Mouse (Mus musculus) monocyte, adult 2 months (primary cell): Measurements from ENCODE around the gene Nanos3.
A peak's percentile ranks its signal among the peaks of the same experiment; 100 is the strongest.

ENCODE experiments used
- DNase-seq, 2 experiments: peaks; one replicate each; pipeline ENCODE4 v3.0.0; 2022; ENCODE audit warnings: low spot score in 2 of 2, low read depth in 1 of 2

Gene Nanos3

DNA sequence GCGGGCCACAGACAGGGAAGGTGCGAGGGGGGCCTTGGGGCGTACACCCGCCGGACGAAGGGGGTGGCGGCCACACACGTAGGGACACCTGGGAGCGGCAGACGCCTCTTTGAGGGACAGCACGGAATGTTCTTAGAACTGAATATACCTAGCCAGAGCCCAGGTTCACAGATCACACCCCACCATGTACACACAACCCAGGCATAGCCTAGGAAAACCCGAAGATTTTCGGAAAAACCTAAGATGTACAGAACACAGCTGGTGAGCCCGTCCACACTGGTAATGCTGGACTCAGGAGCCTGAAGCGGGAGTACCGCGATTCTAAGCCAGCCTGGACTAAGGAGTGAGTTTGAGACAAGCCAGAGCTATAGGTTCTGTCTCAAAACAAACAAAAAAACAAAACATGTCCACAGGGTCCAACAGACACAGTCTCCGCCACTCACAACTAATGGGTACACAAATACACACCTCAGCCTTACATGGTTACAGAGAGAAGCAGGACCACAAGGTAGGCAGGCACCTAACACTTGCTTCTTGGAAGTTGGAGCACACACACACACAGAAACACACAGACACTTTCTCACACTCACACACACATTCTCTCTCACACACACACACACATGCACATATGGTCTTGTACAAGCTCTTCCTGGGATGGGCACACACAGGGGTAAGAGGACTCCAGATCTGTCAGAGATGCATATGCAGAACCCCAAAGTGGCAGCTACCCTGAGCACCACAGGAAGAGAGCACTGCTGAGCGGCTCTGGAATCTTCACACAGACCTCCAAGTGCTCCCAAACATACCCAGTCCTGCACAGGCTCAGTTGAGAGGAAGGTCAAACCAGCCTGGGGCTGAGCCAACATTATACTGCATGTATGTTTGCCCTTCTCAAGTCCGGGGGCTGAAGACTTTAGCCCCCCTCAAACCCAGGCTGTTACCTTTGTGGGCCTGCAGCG is 653 bp downstream of the Nanos3 start:
- no peak for DNase-seq

DNA sequence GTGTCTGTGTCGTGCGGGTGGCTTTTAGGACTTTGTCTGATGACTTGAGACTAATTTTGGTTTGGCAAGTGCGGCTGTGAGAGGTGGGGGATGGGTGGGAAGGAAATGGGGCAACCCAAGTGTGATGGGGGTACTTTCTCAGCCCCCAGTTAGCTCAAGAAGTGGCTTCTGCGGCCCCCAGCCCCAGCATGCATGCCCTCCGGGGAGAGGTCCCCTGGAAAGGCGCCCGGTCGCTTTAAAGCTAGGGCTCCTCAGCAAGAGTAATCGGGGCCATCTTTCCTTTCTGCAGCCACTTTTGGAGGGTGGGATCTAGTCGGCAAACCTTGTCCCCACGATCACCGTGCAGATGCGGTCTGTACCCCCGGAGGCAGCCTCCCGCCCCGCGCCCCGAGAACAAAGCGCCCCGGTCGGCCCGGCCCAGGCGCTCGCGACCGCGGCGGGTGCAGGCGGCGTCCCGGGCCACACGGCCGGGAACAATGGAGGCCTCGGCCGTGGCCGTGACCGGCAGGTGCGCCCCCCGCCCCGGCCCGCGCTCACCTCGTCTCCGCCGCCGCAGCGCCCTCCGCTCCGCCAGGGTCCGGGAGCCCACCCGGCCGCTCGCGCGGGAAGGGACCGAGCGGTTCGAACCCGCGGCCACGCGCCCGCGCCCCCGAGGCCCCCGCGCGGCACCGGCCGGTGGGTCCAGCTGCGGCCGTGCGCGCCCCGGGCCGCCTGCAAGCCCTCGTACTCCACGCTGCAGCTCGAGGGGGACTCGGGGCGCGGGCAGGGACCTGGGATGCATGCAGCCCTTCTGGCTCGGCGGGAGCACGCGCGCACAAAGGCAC is 1.5 kb downstream of the Nanos3 start:
- DNase-seq, result no peak

DNA sequence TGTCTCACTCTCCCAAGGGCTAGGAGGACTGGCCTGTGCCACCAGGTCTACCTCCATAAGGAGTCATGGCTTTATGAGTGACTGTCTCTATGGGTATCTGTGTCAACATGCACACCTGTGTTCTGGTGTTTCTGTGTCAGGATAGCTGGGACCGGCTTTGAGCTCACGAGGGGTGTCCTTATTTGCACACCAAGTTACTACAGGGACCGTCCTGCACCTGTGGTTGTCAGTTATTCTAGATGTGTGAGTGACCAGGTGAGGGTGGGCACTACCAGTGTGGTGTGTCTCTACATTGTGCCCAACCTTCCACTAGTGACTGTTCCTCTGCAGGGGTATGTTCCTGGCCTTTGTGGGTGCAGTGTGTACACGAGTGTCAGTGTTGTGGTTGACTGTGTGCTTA is 2.2 kb downstream of the Nanos3 start:
- DNase-seq, result no peak

DNA sequence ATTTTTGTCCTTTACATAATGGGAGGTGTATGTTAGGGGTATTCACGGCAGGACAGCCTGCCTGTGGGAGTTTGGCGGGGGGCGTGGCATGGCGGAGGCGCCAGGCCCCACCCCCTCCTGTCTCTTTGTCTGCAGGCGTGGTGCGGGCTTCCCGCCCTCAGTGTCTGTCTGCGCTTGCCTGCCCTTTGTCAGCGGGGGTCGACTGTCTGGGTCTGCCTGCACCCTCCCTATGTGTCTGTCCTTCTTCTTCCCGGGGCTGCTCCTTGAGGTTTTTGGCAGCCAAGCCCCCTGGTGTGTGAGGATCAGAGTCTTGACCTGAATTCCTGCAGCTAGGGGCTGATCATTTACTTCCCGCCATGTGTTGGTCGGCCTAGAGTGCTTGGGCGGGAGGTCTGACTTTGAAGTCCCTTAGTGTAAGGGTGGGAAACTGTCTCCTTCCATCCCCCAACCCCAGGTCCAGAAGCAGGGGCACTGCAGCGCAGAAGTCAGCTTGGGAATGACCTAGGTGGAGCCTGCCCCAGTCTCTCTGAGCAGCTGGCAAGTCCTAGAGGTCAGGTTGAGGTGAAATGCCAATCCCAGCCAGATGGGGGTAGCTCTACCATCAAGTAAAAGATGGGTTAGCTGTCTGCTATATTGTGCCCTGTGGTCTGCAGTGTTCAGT is 4.4 kb downstream of the Nanos3 start:
- DNase-seq, result no peak

DNA sequence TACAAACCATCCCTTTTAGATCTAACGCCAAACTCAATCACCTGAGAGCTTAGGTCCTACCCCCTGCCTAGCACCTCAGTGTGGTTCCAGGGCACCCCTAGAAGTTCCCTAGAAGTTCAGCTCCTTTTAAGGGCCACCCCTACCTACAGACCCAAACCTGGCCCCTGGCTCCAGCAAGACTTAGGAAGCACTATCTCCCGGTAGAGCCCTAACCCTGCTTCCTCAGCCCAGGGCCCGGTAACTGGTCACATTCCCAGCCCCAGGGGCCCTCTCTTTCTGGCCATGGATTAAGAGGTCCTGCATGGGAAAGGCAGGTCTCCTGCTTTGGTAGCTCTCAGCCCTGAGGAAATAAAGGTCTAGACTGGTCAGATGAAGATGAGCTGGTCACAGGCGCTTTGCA is 5.1 kb downstream of the Nanos3 start:
- no peak for DNase-seq

DNA sequence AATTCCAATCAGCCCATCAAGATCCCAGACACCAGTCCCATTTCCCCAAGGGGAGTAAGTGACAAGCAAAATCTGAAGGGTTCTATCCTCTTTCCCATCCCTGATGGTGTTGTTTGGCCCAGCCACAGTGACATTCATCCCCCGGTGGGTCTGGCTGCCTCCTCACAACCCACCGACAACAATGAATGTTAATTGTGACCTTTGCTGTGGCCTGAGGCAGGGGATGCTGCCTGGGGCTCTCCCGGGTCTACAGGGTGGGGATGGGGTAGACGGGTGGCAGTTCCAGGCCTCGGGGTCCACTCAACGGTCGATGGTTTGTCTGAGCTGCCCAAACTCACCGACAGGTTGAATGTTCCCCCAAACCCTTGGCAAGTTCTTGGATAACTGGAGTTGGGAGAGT is 6.4 kb downstream of the Nanos3 start:
- DNase-seq, result no peak

DNA sequence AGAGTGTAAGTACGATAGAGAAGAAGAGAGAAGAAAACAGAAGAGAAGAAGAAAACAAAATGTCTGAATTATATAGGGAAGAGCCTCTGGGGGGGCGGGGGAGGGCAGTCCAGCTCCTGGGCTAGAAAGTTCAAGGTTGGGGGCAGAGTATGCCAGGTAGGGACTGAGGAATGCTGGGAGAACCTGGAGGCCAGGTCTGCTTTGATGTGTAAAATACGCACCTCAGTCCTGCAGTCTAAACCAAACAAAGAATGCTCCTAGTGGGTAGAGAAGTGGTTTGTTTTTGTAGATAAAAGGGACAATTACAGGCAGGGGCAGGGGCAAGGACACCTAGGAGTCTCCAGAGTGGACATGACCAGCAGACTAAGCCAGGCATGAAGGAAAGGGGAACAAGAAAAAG is 7.6 kb downstream of the Nanos3 start:
- DNase-seq, result no peak

DNA sequence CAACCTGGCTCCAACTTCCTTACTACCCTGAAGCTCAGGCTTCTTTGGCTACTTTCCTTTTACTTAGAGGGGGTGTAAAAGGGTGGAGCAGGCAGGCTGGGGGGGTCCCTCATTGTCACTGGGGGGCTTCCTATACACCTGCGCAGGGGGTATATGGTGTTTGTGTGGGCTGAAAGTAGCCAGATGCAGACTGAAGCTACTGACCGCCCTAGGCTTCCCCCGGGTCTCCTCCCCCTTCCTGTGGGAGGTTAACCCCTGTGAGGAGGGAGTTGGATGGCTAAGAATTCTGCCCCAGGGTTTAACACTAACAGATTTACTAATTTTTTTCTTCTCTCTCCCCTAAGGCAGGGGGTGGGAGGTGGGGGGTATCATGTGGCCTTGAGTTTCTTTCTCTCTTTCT is 8.5 kb downstream of the Nanos3 start:
- DNase-seq, result no peak

DNA sequence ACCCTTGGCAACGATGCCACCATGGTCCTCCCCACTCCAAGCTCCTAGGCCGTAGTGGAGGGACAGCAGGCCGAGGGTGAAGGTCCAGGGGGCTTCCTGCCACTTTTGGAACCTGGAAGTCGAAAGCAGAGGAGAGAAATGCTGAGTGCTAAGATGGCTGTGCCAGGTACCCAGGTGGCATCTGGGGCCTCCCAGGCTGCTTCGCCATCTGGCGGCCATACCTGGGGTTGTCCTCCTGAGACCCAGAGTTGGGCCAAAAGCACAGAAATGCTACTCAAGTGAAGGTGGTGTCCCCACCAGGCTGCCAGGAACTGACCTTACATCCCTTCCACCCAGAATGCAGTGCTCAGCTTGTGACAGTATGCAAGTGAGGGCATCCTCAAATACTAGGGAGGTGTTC is 11.2 kb downstream of the Nanos3 start:
- DNase-seq, result no peak

DNA sequence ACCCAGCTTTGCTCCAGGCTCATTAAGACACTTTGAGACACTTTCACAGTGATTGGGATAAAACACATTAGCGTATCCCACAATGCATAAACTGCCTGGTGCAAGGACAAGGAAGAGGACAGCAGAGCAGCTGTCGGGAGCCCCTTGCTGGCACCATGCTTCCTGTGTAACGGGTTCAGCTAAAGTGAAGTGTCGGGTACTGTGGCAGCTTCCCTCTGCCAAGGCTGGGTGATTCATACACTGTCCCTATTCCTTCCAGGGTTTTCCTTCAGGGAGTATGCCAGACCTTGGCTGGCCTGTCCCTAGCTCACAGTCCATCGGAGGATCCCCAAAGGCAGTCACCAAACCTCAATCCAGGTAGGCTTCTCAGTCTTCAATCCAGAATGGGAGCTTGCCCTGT is 14.9 kb downstream of the Nanos3 start:
- DNase-seq, result no peak

DNA sequence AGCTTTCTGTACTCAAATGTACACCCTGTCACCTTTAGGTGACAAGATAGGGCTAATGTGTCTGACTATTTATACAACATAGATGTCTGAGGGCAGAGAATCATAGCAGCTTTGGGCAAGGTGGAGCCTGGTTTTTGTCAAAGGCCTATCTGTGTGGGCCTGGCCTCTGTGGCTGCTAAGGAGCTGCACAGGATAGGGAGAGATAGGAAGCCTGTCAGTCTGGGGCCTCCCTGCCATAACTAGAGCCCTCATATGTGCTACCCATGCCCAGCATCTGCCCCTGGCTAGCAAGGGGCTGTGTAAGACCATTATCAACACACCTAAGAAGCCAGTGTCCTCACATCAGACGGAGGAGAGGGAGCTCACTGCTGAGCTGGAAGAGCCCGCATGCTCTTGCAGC is 17.3 kb downstream of the Nanos3 start:
- no peak for DNase-seq

DNA sequence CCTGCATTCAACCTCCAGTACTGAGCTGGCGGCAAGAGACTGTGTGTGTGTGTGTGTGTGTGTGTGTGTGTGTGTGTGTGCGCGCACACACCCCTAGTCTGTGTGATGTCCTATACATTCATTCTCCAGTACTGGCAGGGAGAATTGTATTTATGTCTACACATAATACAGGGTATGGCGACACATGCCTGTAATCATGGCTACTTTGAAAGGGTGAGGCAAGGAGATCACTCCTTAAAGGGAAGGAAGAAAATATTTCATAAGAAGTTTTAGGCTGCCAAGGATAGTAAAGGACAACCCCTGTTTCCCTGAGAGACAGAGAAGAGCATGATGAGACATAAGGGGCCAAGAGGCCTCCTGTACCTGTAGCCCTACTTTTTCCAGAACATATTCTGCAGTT is 27.4 kb downstream of the Nanos3 start:
- DNase-seq, result no peak

DNA sequence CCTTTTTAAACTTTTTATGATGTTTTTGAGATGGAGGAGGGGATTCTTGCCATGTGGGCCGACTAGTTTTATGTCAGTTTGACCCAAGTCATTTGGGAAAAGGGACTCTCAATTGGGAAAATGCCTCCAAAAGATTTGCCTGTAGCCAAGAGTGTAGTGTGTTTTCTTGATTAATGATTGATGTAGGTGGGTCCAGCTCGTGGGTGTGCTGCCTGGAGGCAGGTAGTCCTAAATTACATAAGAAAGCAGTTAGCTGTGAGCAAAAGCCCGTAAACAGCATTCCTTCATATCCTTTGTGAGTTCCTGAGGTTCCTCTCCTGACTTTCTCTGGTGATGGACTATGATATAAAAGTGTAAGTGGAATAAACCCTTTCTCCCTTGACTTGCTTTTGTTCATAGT is 35.8 kb downstream of the Nanos3 start:
- DNase-seq, result no peak

DNA sequence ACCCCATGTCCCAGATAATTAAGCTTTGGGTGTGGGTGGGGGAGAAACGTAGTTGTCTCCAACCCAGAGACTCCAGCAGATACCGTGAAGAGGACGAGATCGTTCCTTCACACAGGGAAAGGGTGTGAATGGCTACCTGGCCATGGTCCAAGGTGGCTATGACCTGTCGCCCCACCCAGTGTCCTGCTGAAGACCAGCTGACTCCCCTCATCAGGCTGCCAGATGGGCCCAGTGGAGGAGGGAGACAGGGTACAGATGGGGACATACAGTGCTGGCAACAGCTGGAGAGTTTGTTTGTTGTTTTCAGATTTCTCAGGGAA is 36.5 kb downstream of the Nanos3 start:
- no peak for DNase-seq

DNA sequence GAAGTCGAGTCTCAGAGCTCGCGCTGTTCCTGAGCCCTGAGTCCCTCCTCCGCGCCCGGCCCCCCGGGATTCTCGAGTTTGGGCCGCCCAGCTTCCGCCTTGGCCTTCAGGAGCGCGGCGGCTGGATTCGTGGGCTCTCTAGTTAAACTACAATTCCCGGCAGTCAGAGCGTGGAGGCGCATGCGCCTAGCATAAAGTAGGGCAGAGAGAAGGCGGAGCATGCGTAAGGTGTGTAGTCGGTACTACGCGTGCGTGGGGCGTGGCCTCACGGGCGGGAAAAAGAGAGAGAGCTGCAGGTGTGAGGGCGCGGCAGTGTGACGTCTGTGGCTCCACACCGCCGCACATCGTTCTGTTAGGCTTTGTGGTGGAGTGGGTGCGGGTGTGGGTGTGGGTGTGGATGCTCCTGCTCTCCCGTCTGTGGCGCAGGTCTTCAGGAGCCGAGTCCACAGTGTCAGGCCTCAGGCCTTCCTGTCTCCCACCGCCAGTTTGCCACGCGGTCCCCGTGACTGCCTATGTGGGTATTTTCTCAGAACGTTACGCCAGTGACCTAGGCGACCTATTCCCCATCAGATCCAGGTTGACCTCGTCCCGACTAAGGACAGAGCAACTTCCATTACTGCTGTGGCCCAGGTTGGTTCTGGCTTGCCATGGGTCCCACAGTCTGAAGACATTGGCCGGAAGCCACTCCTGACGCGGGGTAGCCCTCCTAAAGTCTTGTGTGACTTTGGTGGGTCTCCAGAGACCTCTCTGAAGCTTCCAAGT is 37.1 kb downstream of the Nanos3 start, which contains the start of the genes Cc2d1a and 4930432K21Rik:
TSS of gene Cc2d1a (minus strand) at position 168 of the 762 bp plus-strand sequence.
TSS of gene 4930432K21Rik (plus strand) at position 257 of the 762 bp plus-strand sequence.
- DNase-seq, result peak; percentile 64 to 73

DNA sequence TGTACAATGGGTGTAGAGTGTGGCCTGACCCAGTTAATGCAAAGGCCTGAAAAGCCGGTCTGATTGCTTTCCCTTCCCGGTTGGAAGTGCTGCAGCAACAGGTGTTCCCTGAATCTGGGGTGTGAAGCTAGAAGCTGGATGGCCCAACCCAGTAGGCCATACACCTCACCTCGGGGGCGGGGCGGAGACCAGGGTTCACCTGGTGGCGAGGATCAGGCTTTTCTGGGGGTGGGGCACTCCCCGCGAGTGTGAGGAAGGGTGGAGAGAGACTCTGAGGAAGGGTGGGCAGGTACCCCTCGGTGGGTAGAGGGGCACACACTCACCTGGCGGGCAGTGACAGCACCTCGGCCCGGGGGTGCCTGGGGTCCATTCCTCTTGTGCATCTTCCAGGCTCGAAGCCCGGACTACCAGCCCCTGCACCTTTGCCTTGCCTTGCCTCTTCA is 37.7 kb downstream of the Nanos3 start:
- DNase-seq, result no peak

DNA sequence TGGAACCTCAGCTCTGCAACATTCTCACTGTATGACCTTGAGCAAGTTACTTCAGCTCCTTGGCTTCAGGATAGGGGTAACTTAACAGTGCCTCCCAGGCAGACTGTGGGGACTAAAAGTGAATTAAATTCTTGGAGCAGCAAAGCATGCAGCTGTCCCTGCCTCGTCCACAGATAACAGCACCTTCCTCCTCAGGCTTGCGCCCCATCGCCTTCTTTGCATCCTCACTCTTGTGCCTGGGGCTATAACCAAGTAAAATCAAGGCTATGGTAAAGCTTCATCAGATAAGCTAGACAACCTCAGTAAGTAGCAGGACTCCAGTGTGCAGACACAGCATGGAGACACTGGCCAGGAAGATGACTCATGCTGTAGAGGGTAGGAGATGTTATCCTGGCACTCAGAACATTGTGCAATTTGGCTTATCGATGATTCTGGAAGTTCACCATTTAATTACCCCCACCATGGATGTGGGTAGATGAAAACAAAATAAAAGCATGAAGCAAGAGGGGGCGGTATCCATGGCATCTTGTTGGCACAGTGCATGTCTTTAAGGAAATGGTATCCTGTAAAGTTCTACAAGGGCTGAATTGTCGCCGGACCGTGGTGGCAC is 40.3 kb downstream of the Nanos3 start:
- no peak for DNase-seq

DNA sequence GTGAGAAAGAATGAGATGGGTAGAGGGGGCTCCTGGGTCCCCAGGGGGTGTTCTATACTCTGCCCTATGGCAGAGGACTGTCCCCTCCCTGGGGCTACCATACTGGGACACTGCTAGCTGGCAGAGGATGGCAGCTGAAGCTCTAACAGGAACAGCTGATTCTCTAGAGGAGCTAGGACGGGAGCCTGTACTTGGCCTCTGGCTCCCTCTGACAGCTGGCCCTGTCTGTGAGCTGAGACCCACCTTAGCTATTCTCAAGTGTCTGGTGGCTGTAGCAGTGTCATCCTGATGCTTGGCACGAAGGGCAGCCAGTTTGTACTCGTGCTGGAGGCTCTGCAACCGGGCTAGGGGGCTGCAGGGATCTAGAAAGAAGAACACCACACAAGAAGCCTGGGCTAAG is 44.2 kb downstream of the Nanos3 start:
- no peak for DNase-seq

DNA sequence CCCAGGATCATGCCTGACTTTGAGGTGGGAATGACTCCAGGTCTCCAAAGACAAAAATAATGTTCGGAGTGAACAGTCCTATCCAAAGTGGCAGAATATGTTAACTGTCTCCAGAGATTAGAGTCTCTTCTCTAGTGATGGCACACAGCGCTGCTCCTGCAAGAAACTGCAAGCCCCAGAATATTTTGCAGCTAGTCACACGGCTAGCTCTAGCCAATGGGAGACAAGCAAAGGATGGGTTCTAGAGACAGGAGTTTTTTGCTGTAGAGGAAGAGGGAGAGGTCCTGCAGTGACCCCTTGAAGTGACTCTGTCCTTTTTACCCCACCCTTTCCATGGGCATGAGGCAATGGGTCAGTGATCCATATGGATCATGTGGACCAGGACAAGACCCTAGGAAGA is 47.2 kb downstream of the Nanos3 start:
- DNase-seq, result no peak

DNA sequence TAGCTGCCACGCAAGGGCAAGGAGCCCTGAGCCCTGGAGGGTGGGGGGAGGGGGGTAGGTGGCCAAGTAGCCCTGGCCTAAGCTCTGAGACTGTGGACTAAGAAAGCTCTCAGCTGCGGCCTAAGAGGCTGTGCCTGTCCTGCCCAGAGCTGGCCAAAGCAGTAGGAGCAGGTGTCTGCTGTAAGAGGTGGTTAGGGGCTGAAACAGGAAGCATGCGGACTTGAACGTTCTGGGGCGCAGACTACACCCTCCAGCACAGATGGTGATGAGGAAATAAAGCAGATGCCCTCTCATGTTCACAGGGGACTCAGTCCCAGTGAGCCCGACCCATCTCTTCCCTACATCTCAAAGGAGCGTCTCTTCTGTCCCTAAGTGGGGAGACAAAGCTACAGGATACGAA is 52.8 kb downstream of the Nanos3 start:
- DNase-seq, result no peak
